Mouse (Mus musculus) thymus, adult 2 months (tissue): ENCODE measurements around the gene Adcy9. TPM values are rescaled to one million over a fixed set of nuclear protein-coding genes. Genes with fewer than 3 reads are reported as not detected.

Source experiments
- DNase-seq: peaks from one replicate; pipeline ENCODE4 v3.0.0; 2021
- H3K27ac ChIP-seq: fragments of 200-500 bp; 2 replicates; pipeline ENCODE4 v1.5.1; 2012; ENCODE audit warnings: low read length, control low read depth; ENCODE audit not compliant: control insufficient read depth, insufficient read depth
- H3K27me3 ChIP-seq: fragments of 200-500 bp; 2 replicates; pipeline ENCODE4 v1.6.1; 2012; ENCODE audit warnings: mild to moderate bottlenecking, low read length, moderate library complexity, mixed read lengths; ENCODE audit not compliant: control insufficient read depth, insufficient read depth
- H3K36me3 ChIP-seq: fragments of 200-500 bp; 2 replicates; pipeline ENCODE4 v1.6.1; 2012; ENCODE audit warnings: mild to moderate bottlenecking, low read length, moderate library complexity; ENCODE audit not compliant: control insufficient read depth, insufficient read depth
- H3K4me1 ChIP-seq: fragments of 200-500 bp; replicated peaks from 2 replicates; pipeline ENCODE4 v1.6.1; 2012; ENCODE audit warnings: low read length; ENCODE audit not compliant: control insufficient read depth, insufficient read depth
- H3K4me3 ChIP-seq: fragments of 200-500 bp; 2 replicates; pipeline ENCODE4 v1.5.1; 2012; ENCODE audit warnings: mild to moderate bottlenecking, low read length, control low read depth, moderate library complexity; ENCODE audit not compliant: control insufficient read depth, insufficient read depth
- CTCF ChIP-seq: fragments of 200-500 bp; IDR thresholded peaks from 2 replicates; pipeline ENCODE4 v1.5.1; 2012; ENCODE audit warnings: mild to moderate bottlenecking, control low read depth, low read length, moderate library complexity, borderline replicate concordance; ENCODE audit not compliant: control insufficient read depth, poor library complexity, insufficient read depth; ENCODE audit errors: extremely low read depth
- POLR2A ChIP-seq: fragments of 200-500 bp; IDR thresholded peaks from 2 replicates; pipeline ENCODE4 v1.6.1; 2012; ENCODE audit warnings: mild to moderate bottlenecking, low read length, control low read depth, moderate library complexity; ENCODE audit not compliant: control insufficient read depth, poor library complexity, insufficient read depth; ENCODE audit errors: extremely low read depth
- WGBS: fragments of 180-500 bp; shearing (Covaris S2); methylation state at CpG from one replicate; pipeline ENCODE4 v1.1.7; 2018; 5-methylcytosine and 5-hydroxymethylcytosine counted together
- polyA plus RNA-seq: library from polyadenylated mRNA; depleted of rRNA; stranded (reverse); fragments of >200 nt; gene quantifications from 2 replicates; pipeline ENCODE4 v1.2.3, GENCODE M21; 2012

The Adcy9 gene
- polyA plus RNA-seq, 1 experiment: 7.6 TPM

DNA sequence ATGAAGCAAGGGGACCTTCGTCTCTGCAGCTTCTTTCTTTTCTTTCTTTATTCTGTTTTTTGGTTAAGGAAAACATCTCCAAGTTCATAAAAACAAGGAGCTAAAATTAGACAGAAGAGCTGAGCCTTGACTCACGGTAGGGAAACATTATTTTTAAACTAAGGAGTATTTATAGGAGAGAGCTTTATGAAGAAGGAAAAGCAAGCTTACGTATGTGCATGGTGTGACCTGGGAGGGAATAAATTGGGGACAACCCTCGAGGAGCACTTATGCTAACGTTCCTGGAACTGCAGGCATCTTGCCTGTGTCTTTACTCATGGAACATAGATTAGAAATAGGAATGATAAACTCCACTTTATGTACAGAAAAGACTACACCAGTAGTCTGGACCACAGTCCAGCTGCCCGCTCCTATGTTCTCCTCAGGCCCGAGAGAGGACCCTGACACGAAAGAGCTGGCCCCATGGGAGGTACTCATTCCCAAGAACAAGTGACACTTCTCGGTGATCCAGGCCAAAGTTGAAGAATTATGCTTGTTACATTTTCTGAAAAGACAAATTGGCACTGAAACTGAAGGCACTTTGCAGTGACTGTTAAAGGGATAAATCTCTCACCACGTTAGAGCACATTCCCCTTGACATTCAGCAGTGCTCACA lies 24.5 kb downstream of the Adcy9 start:
- no peak for DNase-seq
- Histone ChIP-seq H3K4me1 (no peaks in the 10 kb centered on the region), H3K27ac (no peak overlapping the region), H3K27me3 (no peaks in the 10 kb centered on the region), H3K36me3 (no peaks in the 10 kb centered on the region), H3K4me3 (no peak overlapping the region)
- WGBS: 92% methylated on average over 10 of the region's 10 CpGs
- TF ChIP-seq POLR2A: no peak
- TF ChIP-seq CTCF: no peak

DNA sequence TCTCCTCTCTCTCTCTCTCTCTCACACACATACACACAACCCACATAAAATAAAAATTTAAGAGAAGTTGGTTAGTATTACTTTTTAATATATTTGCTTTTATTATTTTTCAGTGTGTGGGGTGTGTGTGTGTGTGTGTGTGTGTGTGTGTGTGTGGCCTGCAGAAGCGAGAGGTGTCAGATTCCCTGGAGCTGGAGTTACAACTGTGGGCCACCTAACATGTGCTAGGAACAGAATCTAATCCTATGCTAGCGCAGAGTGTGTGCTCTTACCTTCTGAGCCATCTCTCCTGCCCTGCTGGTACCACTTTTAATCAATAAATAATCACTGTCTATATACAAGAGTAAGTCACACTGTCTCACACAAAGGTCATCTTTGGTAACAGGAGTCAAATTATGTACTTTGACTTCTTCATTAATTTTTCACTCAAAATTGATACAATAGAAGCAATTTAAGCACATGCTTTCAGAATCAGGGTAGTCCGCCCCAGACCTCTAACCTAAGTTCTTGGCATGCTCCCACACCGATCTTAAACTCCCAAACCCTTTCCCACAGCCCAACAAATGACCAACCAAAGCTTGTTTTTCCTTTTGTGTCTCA lies 25.2 kb downstream of the Adcy9 start:
- no peak overlapping the region for H3K4me3 ChIP-seq
- 95% methylated on average over 4 of the region's 4 CpGs for WGBS
- DNase-seq: no peak
- H3K27ac ChIP-seq: no peak overlapping the region
- H3K4me1 ChIP-seq: no peaks in the 10 kb centered on the region
- TF ChIP-seq CTCF (no peak), POLR2A (no peak)
- no peaks in the 10 kb centered on the region for H3K27me3 ChIP-seq
- no peaks in the 10 kb centered on the region for H3K36me3 ChIP-seq

GRCm38 (mm10) chr16:4383473-4384038 lies 36.7 kb downstream of the Adcy9 start:
- Histone ChIP-seq H3K4me3 (no peak overlapping the region), H3K27ac (no peak overlapping the region), H3K27me3 (no peaks in the 10 kb centered on the region), H3K36me3 (no peaks in the 10 kb centered on the region), H3K4me1 (peaks cover 13% of the 10 kb centered on the region)
- WGBS: 72% methylated on average over 4 of the region's 4 CpGs
- no peak for DNase-seq
- no peak for TF ChIP-seq POLR2A
- no peak for TF ChIP-seq CTCF

DNA sequence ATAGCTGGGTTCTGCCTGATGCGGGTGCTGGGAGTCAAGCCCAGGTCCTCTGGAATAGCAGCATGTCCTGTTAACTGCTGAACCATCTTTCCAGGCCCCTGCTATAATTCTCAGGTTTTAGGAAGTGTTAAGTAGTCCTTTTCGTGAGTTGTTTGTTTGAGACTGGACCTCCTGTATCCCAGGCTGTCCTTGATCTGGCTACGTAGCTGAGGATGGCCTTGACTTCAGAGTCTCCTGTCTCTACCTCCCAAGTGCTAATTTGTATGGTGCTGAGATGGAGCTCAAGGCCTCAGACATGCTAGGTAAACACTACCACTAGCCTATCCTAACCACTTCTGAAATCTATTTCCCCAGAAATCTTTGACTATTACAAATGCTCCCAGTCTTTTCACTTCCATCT lies 37.9 kb downstream of the Adcy9 start:
- 96% methylated on average over 3 of the region's 3 CpGs for WGBS

GRCm38 (mm10) chr16:4381487-4381886 lies 38.8 kb downstream of the Adcy9 start:
- 17% methylated on average over 4 of the region's 4 CpGs for WGBS
- H3K36me3 ChIP-seq: no peaks in the 10 kb centered on the region
- H3K27me3 ChIP-seq: no peaks in the 10 kb centered on the region
- H3K27ac ChIP-seq: no peak overlapping the region
- no peak overlapping the region for H3K4me3 ChIP-seq
- H3K4me1 ChIP-seq: peaks cover 13% of the 10 kb centered on the region
- TF ChIP-seq CTCF: no peak
- TF ChIP-seq POLR2A: no peak
- no peak for DNase-seq

More for the DNA sequence above, 37.9 kb downstream of the Adcy9 start:
- H3K36me3 ChIP-seq: no peaks in the 10 kb centered on the region
- no peaks in the 10 kb centered on the region for H3K27me3 ChIP-seq
- no peak for DNase-seq
- H3K27ac ChIP-seq: no peak overlapping the region
- H3K4me1 ChIP-seq: peaks cover 13% of the 10 kb centered on the region
- no peak for TF ChIP-seq POLR2A
- TF ChIP-seq CTCF: no peak
- H3K4me3 ChIP-seq: no peak overlapping the region

GRCm38 (mm10) chr16:4378788-4379187 lies 41.5 kb downstream of the Adcy9 start:
- H3K4me1 ChIP-seq: peaks cover 13% of the 10 kb centered on the region
- 96% methylated on average over 1 of the region's 1 CpGs for WGBS
- no peak for DNase-seq
- H3K36me3 ChIP-seq: no peaks in the 10 kb centered on the region
- H3K27me3 ChIP-seq: no peaks in the 10 kb centered on the region
- H3K27ac ChIP-seq: no peak overlapping the region
- TF ChIP-seq POLR2A (no peak), CTCF (no peak)
- H3K4me3 ChIP-seq: no peak overlapping the region

- TF ChIP-seq CTCF (no peak), POLR2A (no peak)
- no peak for DNase-seq
- 94% methylated on average over 5 of the region's 5 CpGs for WGBS
- H3K27me3 ChIP-seq: no peaks in the 10 kb centered on the region
- H3K36me3 ChIP-seq: no peaks in the 10 kb centered on the region
- no peak overlapping the region for H3K4me3 ChIP-seq
- H3K27ac ChIP-seq: no peak overlapping the region
- peaks cover 10% of the 10 kb centered on the region for H3K4me1 ChIP-seq
Measured at GRCm38 (mm10) chr16:4377556-4377955, 42.7 kb downstream of the Adcy9 start.
